Mouse (Mus musculus): Measurements from ENCODE around the gene Phf19.

DNA sequence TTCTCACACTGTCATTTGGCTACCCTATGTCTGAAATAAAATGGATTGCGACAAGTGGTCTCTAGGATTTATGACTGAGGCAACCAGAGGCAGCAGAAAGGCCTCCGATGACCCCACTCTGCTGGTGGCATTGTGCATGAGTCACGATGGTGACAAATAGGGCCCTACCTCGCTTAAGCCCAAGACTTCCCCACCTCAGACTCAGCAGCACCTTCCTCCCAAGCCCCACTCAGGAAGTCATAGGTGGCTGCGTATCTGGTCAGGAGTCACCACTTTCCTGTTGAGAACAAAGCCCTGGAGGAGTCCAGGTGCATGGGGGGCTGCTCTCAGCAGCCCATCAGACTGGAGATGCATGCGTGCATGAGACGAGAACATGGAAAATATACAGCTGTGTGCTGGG is 44.8 kb upstream of the Phf19 start:
- TF ChIP-seq POLR2A (IDR thresholded peaks at IDR 0.05; ENCODE audit: borderline replicate concordance, insufficient read depth, low read length) (no peak), CTCF (IDR thresholded peaks at IDR 0.05; ENCODE audit: borderline replicate concordance, insufficient read depth, low read depth, low read length) (no peak)

Data from cerebellum, adult 2 months (tissue).